Mouse (Mus musculus) lung, postnatal 0 days (tissue): ENCODE measurements at regions not wholly inside any gene's neighbourhood (a gene's known extent, or its start where the extent isn't known, plus 50 kb on each side); places are given as distances from the start of the nearest gene placed in this dataset.

Experiments used
- CTCF ChIP-seq: IDR thresholded peaks from 2 replicates; pipeline ENCODE4 v1.5.1; 2016; ENCODE audit warnings: antibody characterized with exemption, mild to moderate bottlenecking
- EP300 ChIP-seq: IDR thresholded peaks from 2 replicates; pipeline ENCODE4 v1.6.1; 2016; ENCODE audit warnings: antibody characterized with exemption, mild to moderate bottlenecking, control low read depth

DNA sequence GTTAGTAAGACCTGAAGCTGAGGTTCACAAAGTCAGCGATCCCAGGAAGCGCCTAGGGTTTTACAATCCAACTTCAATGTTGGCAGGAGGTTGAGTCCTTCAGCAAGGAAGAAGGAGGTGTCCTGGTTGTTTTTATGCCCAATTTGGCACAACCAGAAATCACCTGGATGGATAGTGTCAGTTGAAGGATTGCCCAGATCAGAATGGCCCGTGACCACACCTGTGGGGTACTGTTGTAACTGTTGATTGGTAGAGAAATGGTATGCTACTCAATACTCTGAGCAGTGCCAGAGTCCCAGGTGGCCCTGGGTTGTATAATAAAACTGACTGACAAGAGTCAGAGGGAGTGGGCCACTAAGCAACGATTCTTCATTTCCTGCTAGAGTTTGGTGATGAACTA lies 140.2 kb downstream of the Cartpt start:
- TF ChIP-seq EP300 (no peak), CTCF (no peak)
